Mouse (Mus musculus): ENCODE measurements around the gene Ap1ar.

GRCm38 (mm10) chr3:127780921-127781320 is 56.4 kb downstream of the Ap1ar start:
- TF ChIP-seq CTCF (IDR thresholded peaks at IDR 0.05; ENCODE audit: low read depth, low read length) (no peak), POLR2A (IDR thresholded peaks at IDR 0.05; ENCODE audit: extremely low read depth, insufficient read depth, low read length) (no peak)
